Mouse (Mus musculus) hematopoietic stem cell, adult 5-6 weeks (primary cell): ENCODE measurements around the gene Ubqlnl. TPM values are rescaled to one million over a fixed set of nuclear protein-coding genes. Genes with fewer than 3 reads are reported as not detected.

Source experiments
- total RNA-seq: library from RNA; stranded (forward); fragments of 172-1452, 232-1000 nt; gene quantifications from 2 replicates; pipeline ENCODE4 v1.2.3, GENCODE M21; 2017

The Ubqlnl gene
- total RNA-seq, 1 experiment from 2014 or later: 0.05 TPM

Other genes with a start within 250 kb of the Ubqlnl start
- gene Olfr65, start 247.1 kb downstream of the Ubqlnl start, total RNA-seq: not detected in 2 replicates
- gene Olfr631, start 221.7 kb downstream of the Ubqlnl start, total RNA-seq: not detected in 2 replicates
- 1.6 TPM in 1 of 2 replicates, not detected in the other for gene Olfr632, start 216.2 kb downstream of the Ubqlnl start, total RNA-seq
- not detected in 2 replicates for gene Olfr633, start 206.1 kb downstream of the Ubqlnl start, total RNA-seq
- gene Olfr635, start 179.4 kb downstream of the Ubqlnl start, total RNA-seq: not detected in 2 replicates
- gene Olfr638, start 151.8 kb downstream of the Ubqlnl start, total RNA-seq: not detected in 2 replicates
- 0.13 TPM in 1 of 2 replicates, not detected in the other for gene Olfr639, start 133.3 kb downstream of the Ubqlnl start, total RNA-seq
- not detected in 2 replicates for gene Olfr640, start 125.0 kb downstream of the Ubqlnl start, total RNA-seq
- gene Olfr641, start 115.1 kb downstream of the Ubqlnl start, total RNA-seq: not detected in 2 replicates
- gene Olfr642, start 97.9 kb downstream of the Ubqlnl start, total RNA-seq: 0.56 TPM in 1 of 2 replicates, not detected in the other
- not detected in 2 replicates for gene 4930516K23Rik, start 89.1 kb downstream of the Ubqlnl start, total RNA-seq
- gene Olfr644, start 78.7 kb downstream of the Ubqlnl start, total RNA-seq: 0.10 and 0.38 TPM in 2 replicates
- not detected in 2 replicates for gene Olfr645, start 65.1 kb downstream of the Ubqlnl start, total RNA-seq
- gene Olfr646, start 45.7 kb downstream of the Ubqlnl start, total RNA-seq: 0.38 TPM in 1 of 2 replicates, not detected in the other
- gene Ubqln5, start 20.7 kb downstream of the Ubqlnl start, total RNA-seq: 0.25 TPM in 1 of 2 replicates, not detected in the other
- gene Olfr643, start 13.2 kb downstream of the Ubqlnl start, total RNA-seq: not detected in 2 replicates
- gene Ubqln3, start 7.3 kb downstream of the Ubqlnl start, total RNA-seq: 0.13 and 0.30 TPM in 2 replicates
- gene Olfm5, start 14.3 kb upstream of the Ubqlnl start, total RNA-seq: 2.5 TPM in 1 of 2 replicates, not detected in the other
- not detected in 2 replicates for gene Olfr648, start 32.8 kb upstream of the Ubqlnl start, total RNA-seq
- not detected in 2 replicates for gene Olfr649, start 45.4 kb upstream of the Ubqlnl start, total RNA-seq
- gene Trim6, start 68.2 kb upstream of the Ubqlnl start, total RNA-seq: 9.3 and 16.7 TPM in 2 replicates
- 49.1 and 62.5 TPM in 2 replicates for gene Trim34a, start 93.9 kb upstream of the Ubqlnl start, total RNA-seq
- gene Trim5, start 137.5 kb upstream of the Ubqlnl start, total RNA-seq: 13.5 and 21.6 TPM in 2 replicates
- gene Trim12a, start 164.9 kb upstream of the Ubqlnl start, total RNA-seq: 124 and 139 TPM in 2 replicates
- gene Trim34b, start 178.9 kb upstream of the Ubqlnl start, total RNA-seq: 0.63 and 1.0 TPM in 2 replicates
- gene Trim12c, start 202.8 kb upstream of the Ubqlnl start, total RNA-seq: 48.6 and 57.0 TPM in 2 replicates
- 9.2 and 19.9 TPM in 2 replicates for gene Trim30b, start 219.3 kb upstream of the Ubqlnl start, total RNA-seq